Mouse (Mus musculus) forebrain, embryonic 16.5 days (tissue): ENCODE measurements around the gene Nckap5. TPM values are rescaled to one million over a fixed set of nuclear protein-coding genes. Genes with fewer than 3 reads are reported as not detected.

Experiments
- ATAC-seq: fragments of 200-750 bp; cut with Nextera tagmentation; 2 replicates; pipeline ENCODE4 v1.8.0; 2017; ENCODE audit warnings: mild to moderate bottlenecking, moderate library complexity
- H3K27ac ChIP-seq: fragments of 300-500 bp; sonication (generic); 2 replicates; pipeline ENCODE4 v1.5.1; 2014; ENCODE audit warnings: low read length, control low read depth
- H3K27me3 ChIP-seq: fragments of 300-500 bp; sonication (generic); replicated peaks from 2 replicates; pipeline ENCODE4 v1.6.1; 2014; ENCODE audit warnings: low read length; ENCODE audit not compliant: control insufficient read depth, insufficient read depth
- H3K36me3 ChIP-seq: fragments of 300-500 bp; sonication (generic); 2 replicates; pipeline ENCODE4 v1.6.1; 2014; ENCODE audit not compliant: control insufficient read depth, insufficient read depth
- H3K4me1 ChIP-seq: fragments of 300-500 bp; sonication (generic); replicated peaks from 2 replicates; pipeline ENCODE4 v1.6.1; 2014; ENCODE audit warnings: low read length; ENCODE audit not compliant: control insufficient read depth, insufficient read depth
- H3K4me2 ChIP-seq: fragments of 300-500 bp; sonication (generic); 2 replicates; pipeline ENCODE4 v1.6.1; 2014; ENCODE audit warnings: mild to moderate bottlenecking, low read length, control low read depth
- H3K4me3 ChIP-seq: fragments of 300-500 bp; sonication (generic); replicated peaks from 2 replicates; pipeline ENCODE4 v1.5.1; 2014; ENCODE audit warnings: mild to moderate bottlenecking, low read length, control low read depth
- H3K9ac ChIP-seq: fragments of 300-500 bp; sonication (generic); replicated peaks from 2 replicates; pipeline ENCODE4 v1.6.1; 2014; ENCODE audit warnings: low read depth, low read length, control low read depth
- H3K9me3 ChIP-seq: fragments of 300-500 bp; sonication (generic); 2 replicates; pipeline ENCODE4 v1.6.1; 2016; ENCODE audit warnings: low read length; ENCODE audit not compliant: control insufficient read depth
- WGBS: fragments of 180-500 bp; shearing (Covaris S2); extraction: QIAGEN DNeasy Blood & Tissue Kit; methylation state at CpG from one replicate; pipeline ENCODE4 v1.1.7; 2014; 5-methylcytosine and 5-hydroxymethylcytosine counted together
- polyA plus RNA-seq: library from polyadenylated mRNA; unstranded; fragments of >200 nt; fragmentation: Nextera tagmentation; extraction: Ambion mirVana; gene quantifications from 2 replicates; pipeline ENCODE4 v1.2.1, GENCODE M21; 2015

The Nckap5 gene
- polyA plus RNA-seq, 1 experiment from 2014 or later, result 27.2 TPM

- no peaks in the 10 kb centered on the region for H3K36me3 ChIP-seq
- no peak for ATAC-seq
- no peaks in the 10 kb centered on the region for H3K27me3 ChIP-seq
- H3K27ac ChIP-seq, result no peak overlapping the region
- H3K9me3 ChIP-seq, result no peaks in the 10 kb centered on the region
- H3K4me2 ChIP-seq, result no peak overlapping the region
- H3K9ac ChIP-seq, result no peak overlapping the region
- 85% methylated on average over 9 of the region's 9 CpGs for WGBS
- no peak overlapping the region for H3K4me3 ChIP-seq
- H3K4me1 ChIP-seq, result peaks cover 17% of the 10 kb centered on the region
These were observed 226.0 kb downstream of the Nckap5 start for GRCm38 (mm10) chr1:126604551-126604950.

DNA sequence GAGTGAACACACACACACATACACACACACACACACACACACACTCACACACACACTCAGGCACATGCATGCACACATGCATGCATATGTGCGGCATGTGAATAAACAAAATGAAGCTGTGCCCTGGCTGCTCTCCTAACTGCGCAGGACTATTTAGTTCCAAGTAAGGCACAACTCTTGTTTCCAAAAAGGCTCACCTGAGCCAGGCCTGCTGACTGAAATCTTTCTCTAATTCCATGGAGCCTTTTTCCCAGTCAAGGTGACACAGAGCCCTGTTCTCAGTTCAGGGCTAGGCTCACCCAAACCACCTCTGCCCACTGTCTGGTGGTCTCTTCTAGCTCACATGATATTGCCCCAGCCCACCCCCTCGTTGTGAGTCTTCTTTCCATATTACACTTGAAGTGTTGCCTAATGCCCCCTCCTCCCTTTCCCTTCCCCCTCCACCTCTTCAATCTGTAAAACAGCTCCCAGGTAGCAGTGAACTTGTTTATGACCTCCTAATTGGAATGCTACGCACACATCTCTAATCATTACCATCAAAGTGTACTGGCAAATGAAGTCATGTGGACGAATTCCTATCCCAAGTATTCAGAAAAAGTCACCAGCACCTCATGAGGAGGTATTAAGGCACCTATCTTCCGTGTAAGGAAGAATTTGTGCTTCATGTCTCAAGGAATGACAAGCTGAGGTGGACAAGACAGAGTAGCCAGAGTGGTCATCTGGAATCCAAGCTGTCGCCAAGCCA, 226.7 kb downstream of the Nckap5 start:
- Histone ChIP-seq H3K27ac (no peak overlapping the region), H3K9ac (no peak overlapping the region), H3K4me2 (no peak overlapping the region), H3K27me3 (no peaks in the 10 kb centered on the region), H3K9me3 (no peaks in the 10 kb centered on the region), H3K4me1 (peaks cover 17% of the 10 kb centered on the region), H3K36me3 (no peaks in the 10 kb centered on the region), H3K4me3 (no peak overlapping the region)
- no peak for ATAC-seq
- WGBS, result 85% methylated on average over 7 of the region's 7 CpGs

DNA sequence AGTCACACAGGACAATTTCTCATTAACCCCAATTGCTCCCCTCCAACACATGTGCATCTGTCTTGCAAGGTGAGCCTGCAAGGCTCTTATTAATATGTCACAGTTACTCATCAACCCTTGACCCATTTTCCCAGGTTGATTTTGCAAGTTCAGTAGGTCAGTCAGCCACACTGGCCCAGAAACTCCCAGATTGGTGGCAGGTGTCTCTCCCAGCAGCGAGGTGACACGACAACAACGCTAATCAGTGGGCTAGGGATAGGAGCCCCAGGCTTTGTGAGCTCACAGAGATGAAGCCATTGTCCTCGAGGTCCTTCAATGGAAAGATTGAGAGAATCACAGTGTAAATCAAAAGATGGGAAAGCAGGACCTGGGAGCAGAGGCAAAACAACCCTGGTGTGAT, 230.0 kb downstream of the Nckap5 start:
- Histone ChIP-seq H3K36me3 (no peaks in the 10 kb centered on the region), H3K27ac (no peak overlapping the region), H3K4me3 (no peak overlapping the region), H3K9ac (no peak overlapping the region), H3K9me3 (no peaks in the 10 kb centered on the region), H3K4me1 (0 out of 2 replicates have a peak, but pooled peaks cover under 1% of the 10 kb centered on the region), H3K4me2 (no peak overlapping the region), H3K27me3 (no peaks in the 10 kb centered on the region)
- no peak for ATAC-seq
- 56% methylated on average over 4 of the region's 4 CpGs for WGBS

DNA sequence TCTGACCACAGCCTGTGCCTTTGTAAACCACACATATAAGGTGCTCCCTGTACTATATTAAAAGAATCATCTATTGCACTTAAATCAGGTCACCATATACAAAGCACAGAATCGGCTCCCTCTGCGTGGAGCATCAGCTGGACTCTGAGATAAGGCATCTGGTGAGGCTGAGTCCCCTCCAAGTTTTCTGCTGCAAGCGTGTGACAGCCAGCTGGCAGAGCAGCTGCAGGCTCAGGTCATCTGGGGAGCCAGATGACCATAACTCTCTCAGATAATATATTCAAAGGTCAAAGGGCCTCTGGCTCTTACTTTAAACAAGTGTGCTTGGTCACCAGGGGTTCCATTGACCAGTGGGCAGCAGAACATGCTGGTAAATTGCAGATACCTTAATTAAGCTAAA, 233.2 kb downstream of the Nckap5 start:
- Histone ChIP-seq H3K27ac (no peak overlapping the region), H3K4me3 (no peak overlapping the region), H3K9me3 (no peaks in the 10 kb centered on the region), H3K4me2 (no peak overlapping the region), H3K4me1 (no peaks in the 10 kb centered on the region), H3K36me3 (no peaks in the 10 kb centered on the region), H3K9ac (no peak overlapping the region), H3K27me3 (no peaks in the 10 kb centered on the region)
- ATAC-seq, result no peak
- 56% methylated on average over 3 of the region's 3 CpGs for WGBS

- no peak overlapping the region for H3K4me3 ChIP-seq
- H3K9ac ChIP-seq, result no peak overlapping the region
- H3K4me2 ChIP-seq, result no peak overlapping the region
- ATAC-seq, result no peak
- H3K4me1 ChIP-seq, result no peaks in the 10 kb centered on the region
- no peaks in the 10 kb centered on the region for H3K36me3 ChIP-seq
- no peak overlapping the region for H3K27ac ChIP-seq
- 84% methylated on average over 3 of the region's 3 CpGs for WGBS
- H3K27me3 ChIP-seq, result no peaks in the 10 kb centered on the region
- no peaks in the 10 kb centered on the region for H3K9me3 ChIP-seq
These were observed 235.8 kb downstream of the Nckap5 start for GRCm38 (mm10) chr1:126594796-126595195.

DNA sequence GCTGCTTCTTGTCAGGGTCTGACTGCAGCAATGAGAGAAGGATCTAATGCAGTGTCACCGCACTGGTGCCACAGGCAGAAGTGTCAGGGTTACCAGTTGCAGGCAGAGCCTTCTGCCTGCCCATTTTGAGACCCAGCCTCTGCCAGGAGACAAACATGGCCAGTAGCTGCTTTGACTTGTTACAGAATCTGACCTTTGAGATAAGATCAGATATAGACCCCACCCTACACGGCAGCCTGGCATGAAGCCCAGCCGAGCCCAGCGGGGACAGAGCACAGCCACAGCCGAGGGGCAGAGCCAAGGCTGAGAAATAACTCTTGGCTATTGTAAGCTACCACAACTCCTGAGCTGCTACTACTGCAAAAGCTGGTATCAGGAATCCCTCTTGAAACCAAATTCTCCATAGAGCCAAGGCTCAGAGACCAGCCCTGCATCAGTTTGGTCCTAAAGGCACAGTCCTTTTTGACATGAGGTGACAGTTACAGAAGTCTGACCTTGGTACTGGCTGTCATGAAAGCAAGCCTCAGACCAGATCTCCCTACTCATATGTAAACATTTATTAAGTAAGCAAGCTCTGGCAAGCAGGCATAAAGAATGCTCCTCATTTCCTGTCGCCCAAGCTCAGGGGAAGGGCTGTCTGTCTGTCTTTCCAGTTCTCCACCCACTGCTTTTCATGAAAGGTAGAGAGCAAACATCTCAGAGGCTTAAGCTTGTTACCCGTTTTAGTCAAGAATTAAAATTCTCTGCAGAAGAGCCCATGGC, 237.4 kb downstream of the Nckap5 start:
- WGBS, result 66% methylated on average over 7 of the region's 7 CpGs
- no peaks in the 10 kb centered on the region for H3K27me3 ChIP-seq
- no peak for ATAC-seq

GRCm38 (mm10) chr1:126590911-126591310, 239.7 kb downstream of the Nckap5 start:
- Histone ChIP-seq H3K9me3 (no peaks in the 10 kb centered on the region), H3K4me1 (no peaks in the 10 kb centered on the region), H3K4me2 (no peak overlapping the region), H3K27me3 (no peaks in the 10 kb centered on the region), H3K36me3 (no peaks in the 10 kb centered on the region), H3K9ac (no peak overlapping the region), H3K4me3 (no peak overlapping the region), H3K27ac (no peak overlapping the region)
- WGBS, result 95% methylated on average over 3 of the region's 3 CpGs
- ATAC-seq, result no peak

More for the DNA sequence above, 237.4 kb downstream of the Nckap5 start:
- no peaks in the 10 kb centered on the region for H3K9me3 ChIP-seq
- no peak overlapping the region for H3K4me3 ChIP-seq
- H3K4me1 ChIP-seq, result no peaks in the 10 kb centered on the region
- no peak overlapping the region for H3K27ac ChIP-seq
- H3K36me3 ChIP-seq, result no peaks in the 10 kb centered on the region
- H3K9ac ChIP-seq, result no peak overlapping the region
- no peak overlapping the region for H3K4me2 ChIP-seq

GRCm38 (mm10) chr1:126578163-126578562, 252.4 kb downstream of the Nckap5 start:
- H3K9ac ChIP-seq, result no peak overlapping the region
- H3K4me2 ChIP-seq, result no peak overlapping the region
- H3K36me3 ChIP-seq, result no peaks in the 10 kb centered on the region
- no peak for ATAC-seq
- H3K27ac ChIP-seq, result no peak overlapping the region
- no peaks in the 10 kb centered on the region for H3K9me3 ChIP-seq
- H3K27me3 ChIP-seq, result no peaks in the 10 kb centered on the region
- no peak overlapping the region for H3K4me3 ChIP-seq
- H3K4me1 ChIP-seq, result peaks cover 12% of the 10 kb centered on the region

- peak; percentile 17; the same call in 1 of the 2 replicates for ATAC-seq
- H3K4me2 ChIP-seq, result no peak overlapping the region
These were observed 256.3 kb downstream of the Nckap5 start for GRCm38 (mm10) chr1:126574295-126574694.

More at GRCm38 (mm10) chr1:126574295-126574694, 256.3 kb downstream of the Nckap5 start:
- H3K27ac ChIP-seq, result no peak overlapping the region
- no peaks in the 10 kb centered on the region for H3K9me3 ChIP-seq
- no peak overlapping the region for H3K4me3 ChIP-seq
- H3K27me3 ChIP-seq, result no peaks in the 10 kb centered on the region
- H3K4me1 ChIP-seq, result peaks cover 16% of the 10 kb centered on the region
- no peaks in the 10 kb centered on the region for H3K36me3 ChIP-seq
- no peak overlapping the region for H3K9ac ChIP-seq
- 22% methylated on average over 9 of the region's 9 CpGs for WGBS
